ENCODE assay signal across 15 mouse cellular contexts in genomic region chr6:51460021-51460360, GRCm38 (mm10). TPM values are rescaled to one million over a fixed set of nuclear protein-coding genes. Genes with fewer than 3 reads are reported as not detected.
DNase-seq lines count a peak whose midpoint lies in the region; ATAC-seq and TF ChIP-seq lines count a peak whose summit lies in the region.
"Had no signal": no experiment of that assay in that cellular context is flagged by ENCODE, and none has a peak within 500 bp of the region (broad histone marks: within the 10 kb centered on the region; RNA-seq: fewer than 3 reads in every experiment).

No protein-coding gene starts in this region.

- no peak for DNase-seq in embryonic facial prominence, embryonic 11.5 days (ENCODE audit: low spot score)
- DNase-seq in embryonic facial prominence, embryonic 10.5 days (ENCODE audit: low spot score) = no peak
- DNase-seq in liver = no peak
- DNase-seq in gastrocnemius, postnatal 10 days = no peak
- no peak for DNase-seq in gastrocnemius, postnatal 25 days
- DNase-seq: cerebellum, postnatal 10 days; heart, postnatal 36 days; kidney, adult 8-10 months; liver, embryonic 13.5 days; thymus, adult 18-20 months had no signal

- H3K27me3 ChIP-seq in embryonic facial prominence, embryonic 11.5 days (ENCODE audit: control insufficient read depth, insufficient read depth, low read length) = no peaks in the 10 kb centered on the region
- no peaks in the 10 kb centered on the region for H3K27me3 ChIP-seq in embryonic facial prominence, embryonic 10.5 days (replicated peaks; ENCODE audit: low read depth, poor library complexity, severe bottlenecking)
- H3K27me3 ChIP-seq in liver, embryonic 12.5 days (replicated peaks) = no peaks in the 10 kb centered on the region
- no peaks in the 10 kb centered on the region for H3K27me3 ChIP-seq in ES-Bruce4 (ENCODE audit: control insufficient read depth, insufficient read depth, low read length, poor library complexity, severe bottlenecking)
- H3K27me3 ChIP-seq: liver, embryonic 13.5 days; Patski had no signal

- peaks cover 20% of the 10 kb centered on the region for H3K36me3 ChIP-seq in embryonic facial prominence, embryonic 11.5 days (replicated peaks; ENCODE audit: control insufficient read depth, insufficient read depth, low read depth, low read length)
- H3K36me3 ChIP-seq in embryonic facial prominence, embryonic 10.5 days (replicated peaks) = peaks cover 76% of the 10 kb centered on the region
- H3K36me3 ChIP-seq in liver, embryonic 12.5 days = peaks cover 70% of the 10 kb centered on the region
- H3K36me3 ChIP-seq in ES-Bruce4 (ENCODE audit: control insufficient read depth, insufficient read depth, low read length, poor library complexity, severe bottlenecking) = peaks cover 54% of the 10 kb centered on the region

- TF ChIP-seq EP300 in ES-Bruce4 (IDR thresholded peaks at IDR 0.05; ENCODE audit: insufficient read depth, low read depth, low read length) = no peak

- no peak overlapping the region for H3K4me3 ChIP-seq in embryonic facial prominence, embryonic 11.5 days (ENCODE audit: low read depth, low read length)
- H3K4me3 ChIP-seq in embryonic facial prominence, embryonic 10.5 days = no peak overlapping the region
- no peak overlapping the region for H3K4me3 ChIP-seq in liver, embryonic 12.5 days
- H3K4me3 ChIP-seq in ES-Bruce4 (ENCODE audit: low read depth, low read length) = no peak overlapping the region
- H3K4me3 ChIP-seq: liver, embryonic 13.5 days had no signal

- no peak overlapping the region for H3K9ac ChIP-seq in embryonic facial prominence, embryonic 11.5 days (replicated peaks; ENCODE audit: low read length)
- no peak overlapping the region for H3K9ac ChIP-seq in liver, embryonic 12.5 days
- no peak overlapping the region for H3K9ac ChIP-seq in ES-Bruce4 (ENCODE audit: low read depth, poor library complexity, severe bottlenecking)
- H3K9ac ChIP-seq: liver, embryonic 13.5 days had no signal

- no peaks in the 10 kb centered on the region for H3K4me1 ChIP-seq in embryonic facial prominence, embryonic 11.5 days (ENCODE audit: control insufficient read depth, insufficient read depth, low read length)
- H3K4me1 ChIP-seq in embryonic facial prominence, embryonic 10.5 days = no peaks in the 10 kb centered on the region
- peaks cover 20% of the 10 kb centered on the region for H3K4me1 ChIP-seq in liver, embryonic 12.5 days
- no peaks in the 10 kb centered on the region for H3K4me1 ChIP-seq in ES-Bruce4 (ENCODE audit: control insufficient read depth, insufficient read depth, low read length)

- H3K4me2 ChIP-seq in embryonic facial prominence, embryonic 11.5 days (ENCODE audit: low read depth, low read length) = no peak overlapping the region
- no peak overlapping the region for H3K4me2 ChIP-seq in liver, embryonic 12.5 days
- H3K4me2 ChIP-seq: liver, embryonic 13.5 days had no signal

- no peak for TF ChIP-seq CTCF in ES-Bruce4 (IDR thresholded peaks at IDR 0.05; ENCODE audit: low read depth, low read length)

- WGBS in embryonic facial prominence, embryonic 11.5 days = 82% methylated on average over 4 of the region's 4 CpGs
- WGBS in embryonic facial prominence, embryonic 10.5 days = 77% methylated on average over 4 of the region's 4 CpGs
- 75% methylated on average over 4 of the region's 4 CpGs for WGBS in liver, embryonic 12.5 days (ENCODE audit: insufficient replicate concordance)

- H3K27ac ChIP-seq in embryonic facial prominence, embryonic 11.5 days (replicated peaks; ENCODE audit: low read depth, low read length) = no peak overlapping the region
- no peak overlapping the region for H3K27ac ChIP-seq in embryonic facial prominence, embryonic 10.5 days (replicated peaks)
- H3K27ac ChIP-seq in liver, embryonic 12.5 days = no peak overlapping the region
- peak overlapping the region; percentile 59 for H3K27ac ChIP-seq in ES-Bruce4 (ENCODE audit: insufficient read depth, low read length)
- H3K27ac ChIP-seq: liver, embryonic 13.5 days; macrophage had no signal

- no peaks in the 10 kb centered on the region for H3K9me3 ChIP-seq in embryonic facial prominence, embryonic 11.5 days (replicated peaks; ENCODE audit: control insufficient read depth, low read length)
- no peaks in the 10 kb centered on the region for H3K9me3 ChIP-seq in embryonic facial prominence, embryonic 10.5 days
- H3K9me3 ChIP-seq in liver, embryonic 12.5 days (replicated peaks) = no peaks in the 10 kb centered on the region
- H3K9me3 ChIP-seq in ES-Bruce4 (replicated peaks; ENCODE audit: control insufficient read depth, insufficient read depth, low read length, poor library complexity, severe bottlenecking) = no peaks in the 10 kb centered on the region
- H3K9me3 ChIP-seq: liver, embryonic 13.5 days had no signal

- TF ChIP-seq POLR2A in ES-Bruce4 (IDR thresholded peaks at IDR 0.05; ENCODE audit: insufficient read depth, low read length) = no peak

- peak; percentile 25; the same call in 1 of the 2 replicates for ATAC-seq in embryonic facial prominence, embryonic 11.5 days (replicated peaks; ENCODE audit: insufficient number of reproducible peaks, low FRiP score, low TSS enrichment, low read depth)
- peak; percentile 30; the same call in 1 of the 2 replicates for ATAC-seq in liver, embryonic 12.5 days
- peak; percentile 9; the same call in 1 of the 2 replicates for ATAC-seq in megakaryocyte progenitor cell, adult 5-6 weeks (replicated peaks; ENCODE audit: poor library complexity)
- ATAC-seq: Patski had no signal

RNA-seq across cellular contexts. Expression of gene Hnrnpa2b1, which starts 9.7 kb away (rescaled TPM):
- polyA plus RNA-seq in embryonic facial prominence, embryonic 11.5 days (2014; fragmentation: Nextera tagmentation; extraction: Ambion mirVana) = 1,622 and 1,840 TPM in 2 replicates
- polyA plus RNA-seq in embryonic facial prominence, embryonic 10.5 days (2016; fragmentation: Nextera tagmentation; extraction: Ambion mirVana) = 2,407 and 2,547 TPM in 2 replicates
- polyA plus RNA-seq in liver, embryonic 12.5 days (2016; fragmentation: Nextera tagmentation; extraction: Ambion mirVana) = 1,236 and 1,328 TPM in 2 replicates
- 1,450 and 1,538 TPM in 2 replicates for polyA plus RNA-seq in ES-Bruce4 (2011; ENCODE audit: insufficient read depth, insufficient read length, low read depth, missing spikeins)
- total RNA-seq in megakaryocyte progenitor cell, adult 5-6 weeks (2015) = 1,568 and 1,722 TPM in 2 replicates
- 1,303 and 1,754 TPM in 2 replicates for total RNA-seq in megakaryocyte progenitor cell, adult 5-6 weeks (2017)
- 100 to 1,000 TPM; 329 to 380 TPM for total RNA-seq in gastrocnemius, postnatal 10 days (2021)
- 100 to 1,000 TPM; 301 to 314 TPM for total RNA-seq in gastrocnemius, postnatal 25 days (2021)

RNA-seq across cellular contexts. Expression of gene Cbx3, which starts 10.2 kb away (rescaled TPM):
- polyA plus RNA-seq in embryonic facial prominence, embryonic 11.5 days (2014; fragmentation: Nextera tagmentation; extraction: Ambion mirVana) = 647 and 750 TPM in 2 replicates
- 700 and 747 TPM in 2 replicates for polyA plus RNA-seq in embryonic facial prominence, embryonic 10.5 days (2016; fragmentation: Nextera tagmentation; extraction: Ambion mirVana)
- polyA plus RNA-seq in liver, embryonic 12.5 days (2016; fragmentation: Nextera tagmentation; extraction: Ambion mirVana) = 307 and 311 TPM in 2 replicates
- polyA plus RNA-seq in ES-Bruce4 (2011; ENCODE audit: insufficient read depth, insufficient read length, low read depth, missing spikeins) = 341 and 361 TPM in 2 replicates
- total RNA-seq in megakaryocyte progenitor cell, adult 5-6 weeks (2015) = 277 and 292 TPM in 2 replicates
- total RNA-seq in megakaryocyte progenitor cell, adult 5-6 weeks (2017) = 426 and 503 TPM in 2 replicates
- total RNA-seq in gastrocnemius, postnatal 10 days (2021) = 10 to 100 TPM; 78.2 to 87.1 TPM
- total RNA-seq in gastrocnemius, postnatal 25 days (2021) = 10 to 100 TPM; 40.1 to 41.7 TPM

RNA-seq across cellular contexts. Expression of gene Nfe2l3, which starts 27.5 kb away (rescaled TPM):
- polyA plus RNA-seq in embryonic facial prominence, embryonic 11.5 days (2014; fragmentation: Nextera tagmentation; extraction: Ambion mirVana) = 1.5 and 1.6 TPM in 2 replicates
- 1.3 and 1.6 TPM in 2 replicates for polyA plus RNA-seq in embryonic facial prominence, embryonic 10.5 days (2016; fragmentation: Nextera tagmentation; extraction: Ambion mirVana)
- polyA plus RNA-seq in liver, embryonic 12.5 days (2016; fragmentation: Nextera tagmentation; extraction: Ambion mirVana) = 0.23 and 0.29 TPM in 2 replicates
- 5.4 and 6.0 TPM in 2 replicates for polyA plus RNA-seq in ES-Bruce4 (2011; ENCODE audit: insufficient read depth, insufficient read length, low read depth, missing spikeins)
- total RNA-seq in megakaryocyte progenitor cell, adult 5-6 weeks (2015) = not detected in 2 replicates
- 0.30 TPM in 1 of 2 replicates, not detected in the other for total RNA-seq in megakaryocyte progenitor cell, adult 5-6 weeks (2017)
- under 1 TPM; 0.12 to 0.16 TPM for total RNA-seq in gastrocnemius, postnatal 10 days (2021)
- total RNA-seq in gastrocnemius, postnatal 25 days (2021) = not detected
- polyA plus RNA-seq: macrophage had no signal
